Mouse (Mus musculus) natural killer cell, adult 2 months (primary cell): ENCODE results near the gene Mettl13.

Source experiments
- DNase-seq, 2 experiments: peaks; one replicate each; pipeline ENCODE4 v3.0.0; 2022; ENCODE audit warnings: low spot score in 2 of 2

Gene Mettl13

DNA sequence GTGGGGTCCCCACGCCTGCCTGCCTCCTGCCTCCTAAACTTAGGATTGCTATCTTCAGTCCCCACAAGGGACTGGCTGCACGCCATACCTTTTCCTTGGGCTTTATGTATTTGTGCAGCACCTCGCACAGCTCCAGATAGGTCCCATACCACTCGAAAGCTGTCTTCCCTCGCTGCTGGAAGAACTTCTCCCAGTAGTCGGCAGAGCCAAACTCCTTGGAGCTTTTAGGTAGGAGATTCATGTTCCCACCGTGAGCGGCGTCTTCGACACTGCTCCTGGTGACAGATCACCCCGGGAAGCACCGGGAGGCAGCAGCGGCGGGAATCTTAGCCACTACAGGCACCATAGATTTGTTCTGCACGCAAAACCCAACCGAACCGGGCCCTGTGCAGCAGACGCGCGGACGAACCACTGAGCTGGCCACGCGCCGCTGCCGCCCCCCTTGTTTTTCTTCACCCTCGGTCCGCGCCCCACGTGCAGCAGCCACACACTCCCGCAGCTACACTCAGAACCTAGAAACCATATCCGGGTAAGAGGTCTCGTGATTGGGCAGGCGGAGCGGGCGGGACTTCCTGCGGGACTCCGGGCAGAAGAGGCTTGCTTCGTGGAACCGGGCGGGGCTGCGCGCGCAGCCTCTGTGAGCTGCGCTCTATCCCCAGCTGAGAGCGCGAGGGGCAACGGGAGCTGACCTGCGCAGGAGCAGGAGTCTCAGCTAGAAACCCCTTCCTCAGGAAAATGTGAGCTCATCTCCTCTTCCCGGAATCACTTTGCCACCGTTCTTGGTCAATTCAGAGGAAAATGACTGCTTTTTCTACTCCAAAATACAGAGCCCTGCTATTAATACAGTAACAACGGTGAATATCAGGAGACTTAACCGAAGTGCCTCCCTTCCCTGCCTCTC lies at the start of gene Mettl13:
Gene Mettl13, minus strand, starts transcription at position 536 of the 901 bp plus-strand sequence.
- DNase-seq: peak; percentile 84 to 87

GRCm38 (mm10) chr1:162597379-162598102 lies 49.2 kb upstream of the Mettl13 start:
- DNase-seq: no peak

- no peak for DNase-seq
These were observed 42.2 kb upstream of the Mettl13 start for GRCm38 (mm10) chr1:162590415-162590997.

GRCm38 (mm10) chr1:162589443-162589842 lies 41.1 kb upstream of the Mettl13 start:
- no peak for DNase-seq

- DNase-seq: no peak
These were observed 40.3 kb upstream of the Mettl13 start for GRCm38 (mm10) chr1:162588606-162589005.

GRCm38 (mm10) chr1:162586282-162586681 lies 37.9 kb upstream of the Mettl13 start:
- no peak for DNase-seq

GRCm38 (mm10) chr1:162582884-162583283 lies 34.5 kb upstream of the Mettl13 start:
- DNase-seq: no peak

GRCm38 (mm10) chr1:162575098-162575497 lies 26.7 kb upstream of the Mettl13 start:
- no peak for DNase-seq

- peak; percentile 64 to 67 for DNase-seq
These were observed 22.7 kb upstream of the Mettl13 start for GRCm38 (mm10) chr1:162570931-162571601.

- peak; percentile 82 to 92 for DNase-seq
These were observed 22.0 kb upstream of the Mettl13 start, which contains the start of gene Vamp4 for GRCm38 (mm10) chr1:162570260-162570748. Vamp4 (plus strand) TSS chr1:162570515.

GRCm38 (mm10) chr1:162567351-162567750 lies 19.0 kb upstream of the Mettl13 start:
- no peak for DNase-seq

DNA sequence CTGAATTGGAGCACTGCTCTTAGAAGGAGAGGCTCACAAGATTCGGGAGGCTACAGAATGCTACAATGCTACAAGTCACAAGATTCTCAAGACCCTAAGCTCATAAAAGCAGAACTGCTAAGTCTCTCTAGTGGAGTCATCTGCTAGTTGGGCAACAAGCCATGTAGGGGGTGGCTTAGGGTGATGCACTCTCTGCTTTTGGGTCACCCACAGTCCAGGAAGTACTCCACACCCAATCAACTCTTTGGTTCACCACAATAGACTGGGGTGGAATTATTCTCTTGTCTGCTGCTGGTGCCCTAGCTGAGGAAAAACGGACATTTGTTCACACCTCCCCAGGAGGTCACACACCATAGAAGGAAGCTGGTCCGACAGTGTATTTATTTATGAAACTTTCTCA lies 16.6 kb upstream of the Mettl13 start:
- DNase-seq: peak; percentile 53 to 71

DNA sequence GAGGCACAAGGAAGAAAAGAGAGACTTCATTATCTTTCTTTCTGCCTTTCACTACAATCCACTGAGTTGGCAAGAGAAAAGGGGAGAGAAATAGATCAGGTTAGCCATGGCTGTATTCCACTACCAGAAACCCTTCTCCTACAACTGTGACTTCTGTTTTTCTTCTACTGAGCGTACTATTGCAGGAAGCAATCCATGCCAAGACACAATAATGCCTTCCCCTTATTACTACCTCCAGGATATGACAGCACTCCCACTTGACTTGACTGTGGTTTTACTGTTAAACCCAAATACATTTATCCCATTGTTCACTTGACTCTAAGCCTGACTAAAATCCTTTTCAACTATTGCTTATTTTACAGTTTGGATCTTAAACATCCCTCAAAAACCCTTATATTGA lies 14.9 kb upstream of the Mettl13 start:
- no peak for DNase-seq

GRCm38 (mm10) chr1:162554193-162554592 lies 5.8 kb upstream of the Mettl13 start:
- DNase-seq: no peak

GRCm38 (mm10) chr1:162552956-162553355 lies 4.6 kb upstream of the Mettl13 start:
- no peak for DNase-seq

- DNase-seq: peak in 1 of 2 experiments; percentile 18
These were observed 1.4 kb upstream of the Mettl13 start for GRCm38 (mm10) chr1:162549615-162550283.

DNA sequence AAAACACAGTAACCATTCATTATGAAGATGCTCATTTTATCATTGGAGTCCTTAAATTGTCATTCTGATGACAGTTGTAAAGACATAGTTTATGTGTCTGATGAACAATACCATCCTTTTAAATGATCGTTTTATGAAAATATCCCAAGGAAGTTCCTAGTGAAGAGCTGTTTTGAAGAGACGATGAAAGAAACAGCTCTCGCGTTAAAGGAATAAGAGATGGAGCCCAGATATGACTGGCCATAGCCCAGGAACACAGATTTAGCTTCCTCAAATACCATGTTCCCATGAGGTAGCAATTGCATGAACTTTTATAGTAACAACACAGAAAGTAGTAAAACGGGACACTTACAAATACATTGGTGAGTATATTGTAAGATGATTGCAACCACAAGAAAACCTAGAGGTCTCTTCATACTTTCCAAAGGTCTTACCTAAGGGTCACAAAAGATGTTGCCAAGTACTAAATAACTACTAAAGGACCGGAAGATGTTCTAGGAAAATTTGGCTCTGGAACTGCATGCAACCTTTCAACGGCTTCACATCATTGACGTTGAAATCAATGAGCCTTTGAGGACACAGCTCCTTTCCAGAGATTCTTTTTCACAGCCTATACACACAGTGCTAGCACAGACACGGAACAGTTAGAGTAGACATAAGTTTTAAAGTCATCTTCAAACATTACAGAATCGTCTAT lies 714 bp upstream of the Mettl13 start:
- no peak for DNase-seq

DNA sequence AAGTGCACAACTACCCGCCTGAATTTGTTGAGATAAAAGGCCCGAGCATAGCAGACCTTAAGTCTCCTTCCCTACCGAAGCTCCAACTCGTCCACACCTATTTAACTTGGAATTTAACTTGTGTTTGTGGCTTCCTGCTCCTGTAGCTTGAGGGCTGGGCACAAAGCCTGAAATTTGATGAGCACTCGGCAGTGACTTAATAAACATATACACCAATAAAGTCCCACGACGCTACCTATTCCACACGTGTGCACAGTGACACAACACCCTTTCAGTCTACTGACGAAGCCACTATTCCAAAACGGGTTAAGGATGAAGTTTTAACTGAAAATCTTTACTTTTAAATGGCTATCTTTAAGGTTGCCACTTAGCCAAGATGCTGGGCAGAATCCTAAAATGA lies 744 bp downstream of the Mettl13 start:
- no peak for DNase-seq

DNA sequence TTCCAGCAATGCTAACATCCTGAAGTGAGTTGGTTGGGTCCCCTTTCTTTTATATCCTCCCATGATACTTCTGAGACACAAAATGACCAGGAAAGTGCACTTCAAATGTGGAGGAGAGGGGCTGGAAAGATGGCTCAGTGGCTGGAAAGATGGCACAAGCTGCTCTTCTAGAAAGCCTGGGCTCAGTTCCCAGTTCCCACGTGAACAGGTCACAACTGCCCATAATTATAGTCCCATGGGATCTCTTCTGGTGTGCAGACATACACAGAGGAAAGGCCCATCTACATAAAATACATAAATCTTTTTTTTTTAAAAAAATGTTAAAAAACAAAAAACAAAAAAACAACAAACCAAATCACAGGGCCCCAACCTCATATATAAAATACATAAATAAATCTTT lies 5.1 kb downstream of the Mettl13 start:
- no peak for DNase-seq

GRCm38 (mm10) chr1:162533766-162534560 lies 14.4 kb downstream of the Mettl13 start:
- DNase-seq: no peak
